16 mouse cellular contexts compared by ENCODE assay signal in the genomic region with DNA sequence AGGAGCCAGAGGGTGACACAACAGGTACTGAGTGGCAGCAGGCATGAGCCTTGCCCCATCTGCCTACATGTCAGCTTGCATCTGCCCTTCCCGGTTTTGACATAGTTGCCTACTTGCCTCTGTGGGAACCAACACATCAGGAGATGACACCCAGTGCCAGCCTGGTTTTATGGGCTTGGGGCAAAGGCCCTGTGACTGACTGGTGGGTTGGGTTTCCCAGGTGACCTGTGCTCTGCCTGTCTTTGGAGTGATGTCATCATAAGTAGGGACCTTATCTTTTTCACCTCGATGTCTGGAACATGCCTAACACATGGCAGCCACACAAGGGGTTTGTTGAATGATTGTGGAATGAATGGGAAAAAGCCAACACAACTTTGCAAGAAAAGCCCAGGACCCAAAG.
"Had no signal": no experiment of that assay in that cellular context is flagged by ENCODE, and none has a peak within 500 bp of the region (broad histone marks: within the 10 kb centered on the region; RNA-seq: fewer than 3 reads in every experiment).

No protein-coding gene starts in this region.

- DNase-seq: lung, adult 18-20 months; lung, embryonic 14.5 days; lung, postnatal 10 days; lung, postnatal 4 days; midbrain, embryonic 14.5 days; right cerebral cortex, postnatal 14 days; spleen, adult 18-20 months; thymus, adult 18-20 months; thymus, postnatal 14 days; thymus, postnatal 36 days had no signal

- H3K27ac ChIP-seq: midbrain, embryonic 10.5 days; midbrain, embryonic 12.5 days; neural tube, embryonic 13.5 days; neural tube, embryonic 15.5 days had no signal

- H3K36me3 ChIP-seq: midbrain, embryonic 10.5 days; midbrain, embryonic 12.5 days; neural tube, embryonic 13.5 days; neural tube, embryonic 15.5 days had no signal

- H3K9me3 ChIP-seq: midbrain, embryonic 10.5 days; midbrain, embryonic 12.5 days; neural tube, embryonic 13.5 days; neural tube, embryonic 15.5 days had no signal

- H3K4me3 ChIP-seq: midbrain, embryonic 10.5 days; midbrain, embryonic 12.5 days; myocyte; neural tube, embryonic 13.5 days; neural tube, embryonic 15.5 days had no signal

- ATAC-seq: midbrain, embryonic 16.5 days had no signal

- H3K4me1 ChIP-seq: midbrain, embryonic 10.5 days; midbrain, embryonic 12.5 days; neural tube, embryonic 13.5 days; neural tube, embryonic 15.5 days had no signal

- H3K4me2 ChIP-seq: lung, embryonic 14.5 days; midbrain, embryonic 12.5 days; neural tube, embryonic 13.5 days; neural tube, embryonic 15.5 days had no signal

- H3K9ac ChIP-seq: lung, embryonic 14.5 days; midbrain, embryonic 12.5 days; neural tube, embryonic 13.5 days; neural tube, embryonic 15.5 days had no signal

- H3K27me3 ChIP-seq: midbrain, embryonic 12.5 days; neural tube, embryonic 13.5 days; neural tube, embryonic 15.5 days had no signal
